Comparison of ENCODE assay signal across 7 mouse cellular contexts in the genomic region with DNA sequence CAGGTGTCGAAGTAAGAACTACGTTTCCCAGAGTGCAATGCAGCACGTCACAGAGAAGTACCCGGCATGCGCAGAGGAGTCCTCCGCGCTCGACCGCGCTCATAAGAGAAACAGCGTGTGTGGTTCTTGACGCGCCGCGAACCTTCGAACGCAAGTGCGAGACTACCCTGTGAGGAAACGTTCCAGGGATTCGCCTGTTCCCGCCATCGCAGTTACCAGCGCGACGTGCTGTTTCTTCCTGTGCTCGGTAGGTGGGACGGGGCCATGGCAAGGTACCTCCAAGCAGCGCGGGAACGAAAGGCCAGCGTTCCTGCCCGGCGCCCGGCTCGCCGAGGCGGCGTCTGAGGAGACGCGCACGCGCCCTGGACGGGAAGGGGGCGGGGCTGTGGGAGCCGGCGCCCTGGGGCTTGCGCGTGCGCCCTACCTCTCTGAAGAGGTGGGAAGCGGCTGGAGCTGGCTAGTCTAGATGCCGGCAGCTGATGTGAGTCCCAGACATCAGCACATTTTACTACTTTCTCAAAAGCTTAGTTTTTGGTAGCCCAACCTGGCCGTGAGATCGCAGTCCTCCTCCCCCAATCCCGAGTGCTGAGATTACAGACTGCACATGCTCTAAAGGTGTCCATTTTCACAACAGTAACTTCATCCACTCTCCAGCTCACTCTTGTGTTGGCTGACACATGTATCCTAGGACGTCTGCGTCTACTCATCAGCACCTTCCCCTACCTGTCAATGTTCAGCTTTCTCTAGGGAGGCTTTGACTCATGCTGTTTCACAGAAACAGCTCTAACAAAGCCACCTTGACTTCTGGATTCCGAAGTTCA. TPM values are rescaled to one million over a fixed set of nuclear protein-coding genes. Genes with fewer than 3 reads are reported as not detected.
A peak's percentile ranks its signal among the peaks of the same experiment; 100 is the strongest.
DNase-seq lines count a peak whose midpoint lies in the region; ATAC-seq and TF ChIP-seq lines count a peak whose summit lies in the region.

A gene (plus strand): TSS at position 79 of the 821 bp plus-strand sequence.

- peak within 1 kb of the TSS; percentile 64 for H3K4me3 ChIP-seq in intestine, postnatal 0 days (ENCODE audit: low read depth, low read length)
- H3K4me3 ChIP-seq in midbrain, embryonic 12.5 days, result peak within 1 kb of the TSS; percentile 59
- H3K4me3 ChIP-seq in small intestine, adult 2 months (ENCODE audit: low read depth, low read length), result peak within 1 kb of the TSS; percentile 80

- peak; percentile 90 for ATAC-seq in intestine, postnatal 0 days
- peak; percentile 98 for ATAC-seq in midbrain, embryonic 12.5 days (ENCODE audit: low FRiP score, low read depth)

- no peaks in the 10 kb centered on the region for H3K4me1 ChIP-seq in intestine, postnatal 0 days (replicated peaks; ENCODE audit: control insufficient read depth, insufficient read depth, low read length)
- H3K4me1 ChIP-seq in midbrain, embryonic 12.5 days, result peaks cover 8% of the 10 kb centered on the region
- peaks cover 15% of the 10 kb centered on the region; the same call in 1 of the 2 replicates for H3K4me1 ChIP-seq in small intestine, adult 2 months (ENCODE audit: control insufficient read depth, insufficient read depth, insufficient read length, low read length)

- H3K27ac ChIP-seq in intestine, postnatal 0 days (ENCODE audit: low read depth, low read length), result peak within 1 kb of the TSS; percentile 84
- peak within 1 kb of the TSS; percentile 92 for H3K27ac ChIP-seq in midbrain, embryonic 12.5 days (replicated peaks)
- peak within 1 kb of the TSS; percentile 95 for H3K27ac ChIP-seq in small intestine, adult 2 months (ENCODE audit: insufficient read depth, low read depth, low read length)

- peak within 1 kb of the TSS; percentile 72 for H3K4me2 ChIP-seq in intestine, postnatal 0 days (replicated peaks; ENCODE audit: low read depth)
- peak within 1 kb of the TSS; percentile 76 for H3K4me2 ChIP-seq in midbrain, embryonic 12.5 days (replicated peaks)

- no peaks in the 10 kb centered on the region; the same call in 1 of the 2 replicates for H3K36me3 ChIP-seq in intestine, postnatal 0 days (ENCODE audit: control insufficient read depth, insufficient read depth)
- no peaks in the 10 kb centered on the region for H3K36me3 ChIP-seq in midbrain, embryonic 12.5 days
- H3K36me3 ChIP-seq in small intestine, adult 2 months (ENCODE audit: control insufficient read depth, insufficient read depth, low read length), result no peaks in the 10 kb centered on the region

- intact Hi-C loops in left cerebral cortex, postnatal 4 days (cut with DNase I), result no loop called here

- WGBS in intestine, postnatal 0 days, result 1% methylated on average over 57 of the region's 57 CpGs
- 1% methylated on average over 57 of the region's 57 CpGs for WGBS in midbrain, embryonic 12.5 days
- WGBS in small intestine, adult 2 months, result under 1% methylated on average over 57 of the region's 57 CpGs

- DNase-seq in adrenal gland, adult 8-10 months, result peak; percentile 88
- DNase-seq in embryo, embryonic 9.5 days (ENCODE audit: extremely low spot score), result peak; percentile 94
- no peak for DNase-seq in gonadal fat pad, adult 2 months (ENCODE audit: low read depth)
- DNase-seq in left cerebral cortex, postnatal 4 days, result peak; percentile 95

- H3K9ac ChIP-seq in intestine, postnatal 0 days (ENCODE audit: low read depth, low read length), result peak within 1 kb of the TSS; percentile 70
- peak within 1 kb of the TSS; percentile 59 for H3K9ac ChIP-seq in midbrain, embryonic 12.5 days (replicated peaks)

- TF ChIP-seq CTCF in intestine, postnatal 0 days (IDR thresholded peaks at IDR 0.05; ENCODE audit: low read depth), result 0 out of 2 replicates have a peak, but pooled peaks have one; percentile 16
- TF ChIP-seq CTCF in small intestine, adult 2 months (IDR thresholded peaks at IDR 0.05; ENCODE audit: extremely low read depth, insufficient read length, insufficient replicate concordance, low read depth, low read length), result no peak

- peak; percentile 92 for TF ChIP-seq POLR2A in small intestine, adult 2 months (IDR thresholded peaks at IDR 0.05; ENCODE audit: low read depth, low read length)

- H3K27me3 ChIP-seq in intestine, postnatal 0 days (replicated peaks; ENCODE audit: control insufficient read depth, insufficient read depth, low read length), result no peaks in the 10 kb centered on the region
- no peaks in the 10 kb centered on the region for H3K27me3 ChIP-seq in midbrain, embryonic 12.5 days
- no peaks in the 10 kb centered on the region for H3K27me3 ChIP-seq in small intestine, adult 2 months (ENCODE audit: control insufficient read depth, insufficient read depth, low read length)

- H3K9me3 ChIP-seq in intestine, postnatal 0 days (ENCODE audit: control insufficient read depth), result no peaks in the 10 kb centered on the region
- no peaks in the 10 kb centered on the region for H3K9me3 ChIP-seq in midbrain, embryonic 12.5 days

RNA-seq across cellular contexts. Expression of the gene that starts here (rescaled TPM):
- total RNA-seq in adrenal gland, adult 8-10 months (2022), result 10 to 100 TPM; 30.5 to 44.4 (median 38.2) TPM
- 25.4 and 48.2 TPM in 2 replicates for polyA plus RNA-seq in gonadal fat pad, adult 2 months (2012; rRNA removed)
- polyA plus RNA-seq in intestine, postnatal 0 days (2015; fragmentation: Nextera tagmentation; extraction: Ambion mirVana), result 21.7 and 25.8 TPM in 2 replicates
- total RNA-seq in left cerebral cortex, postnatal 4 days (2021), result 10 to 100 TPM; 49.9 to 53.0 TPM
- 44.1 and 46.4 TPM in 2 replicates for polyA plus RNA-seq in midbrain, embryonic 12.5 days (2016; fragmentation: Nextera tagmentation; extraction: Ambion mirVana)
- polyA plus RNA-seq in small intestine, adult 2 months (2012; rRNA removed), result 16.7 and 23.9 TPM in 2 replicates
